Mouse (Mus musculus): Measurements from ENCODE around the gene Gm17606. TPM values are rescaled to one million over a fixed set of nuclear protein-coding genes. Genes with fewer than 3 reads are reported as not detected.

Gene Gm17606
- total and polyA plus RNA-seq, 2 experiments from 2014 or later, result not detected

GRCm38 (mm10) chr14:54660009-54660408 lies 19.3 kb downstream of the Gm17606 start:
- ATAC-seq (no peak), DNase-seq (no peak)
- H3K4me1 ChIP-seq (ENCODE audit: insufficient read depth), result no peaks in the 10 kb centered on the region
- no peaks in the 10 kb centered on the region for H3K27me3 ChIP-seq (ENCODE audit: insufficient read depth, low read length)
- H3K27ac ChIP-seq (ENCODE audit: low read depth, low read length), result no peak overlapping the region
- H3K36me3 ChIP-seq (ENCODE audit: insufficient read depth), result peaks cover 82% of the 10 kb centered on the region
- H3K9ac ChIP-seq, result no peak overlapping the region
- H3K9me3 ChIP-seq (ENCODE audit: low read length), result no peaks in the 10 kb centered on the region
- no peak overlapping the region for H3K4me3 ChIP-seq (ENCODE audit: low read depth, low read length)
- H3K4me2 ChIP-seq (ENCODE audit: low read depth), result no peak overlapping the region
- WGBS, result 89% methylated on average over 2 of the region's 2 CpGs
- no peak for TF ChIP-seq CTCF (IDR thresholded peaks at IDR 0.05; ENCODE audit: low read depth)

- Histone ChIP-seq H3K27ac (ENCODE audit: low read depth, low read length) (no peak overlapping the region), H3K36me3 (ENCODE audit: insufficient read depth) (peaks cover 83% of the 10 kb centered on the region), H3K4me3 (ENCODE audit: low read depth, low read length) (no peak overlapping the region), H3K4me2 (ENCODE audit: low read depth) (no peak overlapping the region), H3K4me1 (ENCODE audit: insufficient read depth) (no peaks in the 10 kb centered on the region), H3K27me3 (ENCODE audit: insufficient read depth, low read length) (no peaks in the 10 kb centered on the region), H3K9ac (no peak overlapping the region), H3K9me3 (ENCODE audit: low read length) (no peaks in the 10 kb centered on the region)
- 95% methylated on average over 10 of the region's 10 CpGs for WGBS
- ATAC-seq (no peak), DNase-seq (no peak)
- TF ChIP-seq CTCF (IDR thresholded peaks at IDR 0.05; ENCODE audit: low read depth), result no peak
Measured at GRCm38 (mm10) chr14:54664477-54665222, 23.9 kb downstream of the Gm17606 start.

- no peak overlapping the region for H3K4me3 ChIP-seq (ENCODE audit: low read depth, low read length)
- WGBS, result 77% methylated on average over 4 of the region's 4 CpGs
- H3K27me3 ChIP-seq (ENCODE audit: insufficient read depth, low read length), result no peaks in the 10 kb centered on the region
- H3K4me1 ChIP-seq (ENCODE audit: insufficient read depth), result no peaks in the 10 kb centered on the region
- no peaks in the 10 kb centered on the region for H3K9me3 ChIP-seq (ENCODE audit: low read length)
- H3K36me3 ChIP-seq (ENCODE audit: insufficient read depth), result peaks cover 59% of the 10 kb centered on the region
- DNase-seq (peak; percentile 18), ATAC-seq (no peak)
- no peak overlapping the region for H3K4me2 ChIP-seq (ENCODE audit: low read depth)
- H3K27ac ChIP-seq (ENCODE audit: low read depth, low read length), result no peak overlapping the region
- H3K9ac ChIP-seq, result no peak overlapping the region
- peak; percentile 57 for TF ChIP-seq CTCF (IDR thresholded peaks at IDR 0.05; ENCODE audit: low read depth)
Measured at GRCm38 (mm10) chr14:54669381-54669780, 28.6 kb downstream of the Gm17606 start.

- H3K27ac ChIP-seq (ENCODE audit: low read depth, low read length), result no peak overlapping the region
- 72% methylated on average over 2 of the region's 2 CpGs for WGBS
Measured at GRCm38 (mm10) chr14:54674317-54674716, 33.6 kb downstream of the Gm17606 start.

GRCm38 (mm10) chr14:54676290-54676689 lies 35.5 kb downstream of the Gm17606 start:
- no peak for TF ChIP-seq CTCF (IDR thresholded peaks at IDR 0.05; ENCODE audit: low read depth)
- H3K9ac ChIP-seq, result no peak overlapping the region
- DNase-seq, result no peak

More at GRCm38 (mm10) chr14:54674317-54674716, 33.6 kb downstream of the Gm17606 start:
- Histone ChIP-seq H3K27me3 (ENCODE audit: insufficient read depth, low read length) (no peaks in the 10 kb centered on the region), H3K36me3 (ENCODE audit: insufficient read depth) (peaks cover 62% of the 10 kb centered on the region), H3K4me3 (ENCODE audit: low read depth, low read length) (no peak overlapping the region), H3K4me1 (ENCODE audit: insufficient read depth) (no peaks in the 10 kb centered on the region), H3K9me3 (ENCODE audit: low read length) (no peaks in the 10 kb centered on the region), H3K4me2 (ENCODE audit: low read depth) (no peak overlapping the region), H3K9ac (no peak overlapping the region)
- no peak for ATAC-seq
- TF ChIP-seq CTCF (IDR thresholded peaks at IDR 0.05; ENCODE audit: low read depth), result no peak
- no peak for DNase-seq

GRCm38 (mm10) chr14:54678657-54679304 lies 38.0 kb downstream of the Gm17606 start:
- TF ChIP-seq CTCF (IDR thresholded peaks at IDR 0.05; ENCODE audit: low read depth), result no peak
- 89% methylated on average over 16 of the region's 16 CpGs for WGBS
- no peak for ATAC-seq

More at GRCm38 (mm10) chr14:54676290-54676689, 35.5 kb downstream of the Gm17606 start:
- Histone ChIP-seq H3K9me3 (ENCODE audit: low read length) (no peaks in the 10 kb centered on the region), H3K27ac (ENCODE audit: low read depth, low read length) (no peak overlapping the region), H3K27me3 (ENCODE audit: insufficient read depth, low read length) (no peaks in the 10 kb centered on the region), H3K4me3 (ENCODE audit: low read depth, low read length) (no peak overlapping the region), H3K4me1 (ENCODE audit: insufficient read depth) (no peaks in the 10 kb centered on the region), H3K36me3 (ENCODE audit: insufficient read depth) (peaks cover 61% of the 10 kb centered on the region), H3K4me2 (ENCODE audit: low read depth) (no peak overlapping the region)
- WGBS, result 86% methylated on average over 5 of the region's 5 CpGs
- no peak for ATAC-seq

GRCm38 (mm10) chr14:54682396-54682795 lies 41.6 kb downstream of the Gm17606 start:
- Histone ChIP-seq H3K27me3 (ENCODE audit: insufficient read depth, low read length) (no peaks in the 10 kb centered on the region), H3K4me1 (ENCODE audit: insufficient read depth) (peaks cover 11% of the 10 kb centered on the region), H3K27ac (ENCODE audit: low read depth, low read length) (no peak overlapping the region), H3K4me2 (ENCODE audit: low read depth) (no peak overlapping the region), H3K9ac (no peak overlapping the region), H3K36me3 (ENCODE audit: insufficient read depth) (peaks cover 27% of the 10 kb centered on the region), H3K4me3 (ENCODE audit: low read depth, low read length) (no peak overlapping the region), H3K9me3 (ENCODE audit: low read length) (no peaks in the 10 kb centered on the region)
- ATAC-seq (no peak), DNase-seq (no peak)
- TF ChIP-seq CTCF (IDR thresholded peaks at IDR 0.05; ENCODE audit: low read depth), result no peak
- WGBS, result 89% methylated on average over 3 of the region's 3 CpGs

More at GRCm38 (mm10) chr14:54678657-54679304, 38.0 kb downstream of the Gm17606 start:
- Histone ChIP-seq H3K4me2 (ENCODE audit: low read depth) (no peak overlapping the region), H3K9ac (no peak overlapping the region), H3K4me1 (ENCODE audit: insufficient read depth) (no peaks in the 10 kb centered on the region), H3K9me3 (ENCODE audit: low read length) (no peaks in the 10 kb centered on the region), H3K27ac (ENCODE audit: low read depth, low read length) (no peak overlapping the region), H3K4me3 (ENCODE audit: low read depth, low read length) (no peak overlapping the region), H3K27me3 (ENCODE audit: insufficient read depth, low read length) (no peaks in the 10 kb centered on the region), H3K36me3 (ENCODE audit: insufficient read depth) (peaks cover 54% of the 10 kb centered on the region)
- no peak for DNase-seq
